Mouse (Mus musculus) forebrain, embryonic 10.5 days (tissue): ENCODE measurements around the gene Fads2. TPM values are rescaled to one million over a fixed set of nuclear protein-coding genes. Genes with fewer than 3 reads are reported as not detected.
"Not testable (repeated sequence)": the region's sequence is repeated elsewhere in the genome, so short reads cannot be mapped to it uniquely, and the experiment has no call there.

ENCODE experiments used
- DNase-seq: peaks from one replicate; pipeline ENCODE4 v3.0.0-alpha.2; 2017; ENCODE audit warnings: low spot score; ENCODE audit errors: extremely low spot score
- H3K27ac ChIP-seq: fragments of 300-500 bp; sonication (generic); 2 replicates; pipeline ENCODE4 v1.5.1; 2016; ENCODE audit warnings: mild to moderate bottlenecking
- H3K27me3 ChIP-seq: fragments of 300-500 bp; sonication (generic); 2 replicates; pipeline ENCODE4 v1.6.1; 2016; ENCODE audit warnings: mild to moderate bottlenecking; ENCODE audit not compliant: poor library complexity, severe bottlenecking
- H3K36me3 ChIP-seq: fragments of 300-500 bp; sonication (generic); replicated peaks from 2 replicates; pipeline ENCODE4 v1.6.1; 2016; ENCODE audit warnings: mild to moderate bottlenecking, moderate library complexity
- H3K4me1 ChIP-seq: fragments of 300-500 bp; sonication (generic); 2 replicates; pipeline ENCODE4 v1.6.1; 2016
- H3K4me3 ChIP-seq: fragments of 300-500 bp; sonication (generic); 2 replicates; pipeline ENCODE4 v1.5.1; 2016; ENCODE audit warnings: mild to moderate bottlenecking, moderate library complexity
- H3K9me3 ChIP-seq: fragments of 300-500 bp; sonication (generic); 2 replicates; pipeline ENCODE4 v1.6.1; 2016; ENCODE audit warnings: mild to moderate bottlenecking, moderate library complexity
- WGBS: fragments of 180-500 bp; shearing (Covaris S2); methylation state at CpG from one replicate; pipeline ENCODE4 v1.1.7; 2016; 5-methylcytosine and 5-hydroxymethylcytosine counted together
- polyA plus RNA-seq: library from polyadenylated mRNA; unstranded; fragments of >200 nt; fragmentation: Nextera tagmentation; extraction: Ambion mirVana; gene quantifications from 2 replicates; pipeline ENCODE4 v1.2.1, GENCODE M21; 2016

Gene Fads2
- polyA plus RNA-seq, result 188 and 201 TPM in 2 replicates

DNA sequence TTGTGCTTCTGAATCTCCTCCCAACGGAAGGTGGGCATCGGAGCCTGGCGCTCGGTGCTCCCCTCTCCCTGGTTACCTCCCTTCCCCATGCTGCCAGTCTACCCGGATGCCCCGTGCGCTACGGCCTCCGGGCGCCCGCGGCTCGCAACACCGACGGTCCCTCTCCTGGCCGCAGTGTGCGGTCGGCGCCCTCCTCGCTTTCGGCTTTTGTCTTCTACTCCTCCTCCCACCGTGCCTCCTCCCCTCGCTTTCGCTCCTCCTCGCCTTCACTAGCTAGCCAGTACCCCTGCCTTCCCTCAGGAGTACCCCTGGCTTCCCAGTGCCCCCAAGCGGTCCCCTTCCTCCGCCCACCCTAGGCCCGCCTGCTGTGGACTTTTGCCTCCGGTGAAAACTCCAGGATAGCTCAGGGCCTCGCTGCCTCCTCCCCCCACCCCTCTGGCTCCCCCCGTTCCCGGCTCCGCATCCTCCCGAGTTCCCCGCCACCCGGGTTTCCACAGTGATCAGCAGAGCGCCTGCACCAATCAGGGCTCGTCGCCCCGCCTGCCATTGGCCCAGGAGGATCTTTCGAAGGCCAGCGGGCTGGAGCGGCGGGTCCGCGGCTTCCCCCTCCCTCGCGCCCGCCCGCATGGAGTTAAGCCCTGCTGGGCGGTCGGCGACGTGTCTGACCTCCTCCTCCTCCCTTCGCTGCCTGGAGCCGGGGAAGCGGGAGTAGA is at the start of gene Fads2:
Fads2 (minus strand) TSS at position 406 of the 713 bp plus-strand sequence.
- under 1% methylated on average over 57 of the region's 57 CpGs for WGBS
- peaks cover 50% of the 10 kb centered on the region for H3K4me1 ChIP-seq

DNA sequence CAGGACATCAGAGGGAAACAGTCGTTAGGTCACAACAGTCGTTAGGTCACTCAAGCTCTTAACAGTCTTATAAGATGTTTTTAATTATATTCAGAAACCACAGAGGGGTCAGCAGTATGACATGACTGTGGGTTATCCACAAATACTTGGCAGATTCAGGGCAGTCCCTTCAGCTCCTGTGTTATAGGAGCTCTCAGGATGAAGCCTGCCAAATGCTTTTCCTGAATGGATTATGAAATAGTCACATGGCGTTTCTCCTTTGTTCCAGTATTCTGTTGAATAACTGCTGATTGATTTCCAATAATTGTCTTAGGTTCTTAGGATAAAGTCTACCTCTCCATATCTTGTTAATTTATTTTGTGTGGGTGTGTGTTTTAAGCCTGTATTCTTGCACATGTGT is 47.6 kb upstream of the Fads2 start:
- Histone ChIP-seq H3K4me1 (peaks cover 23% of the 10 kb centered on the region), H3K4me3 (no peak overlapping the region), H3K36me3 (no peaks in the 10 kb centered on the region), H3K27ac (no peak overlapping the region), H3K9me3 (peaks cover 6% of the 10 kb centered on the region; the same call in 1 of the 2 replicates), H3K27me3 (no peaks in the 10 kb centered on the region)
- 81% methylated on average over 3 of the region's 3 CpGs for WGBS
- no peak for DNase-seq

More for the DNA sequence above, at the start of gene Fads2:
- H3K4me3 ChIP-seq, result peak within 1 kb of the TSS; percentile 89
- peak within 1 kb of the TSS; percentile 99 for H3K27ac ChIP-seq
- no peaks in the 10 kb centered on the region for H3K27me3 ChIP-seq
- DNase-seq, result peak; percentile 99
- no peaks in the 10 kb centered on the region for H3K9me3 ChIP-seq
- H3K36me3 ChIP-seq, result peaks cover 32% of the 10 kb centered on the region

DNA sequence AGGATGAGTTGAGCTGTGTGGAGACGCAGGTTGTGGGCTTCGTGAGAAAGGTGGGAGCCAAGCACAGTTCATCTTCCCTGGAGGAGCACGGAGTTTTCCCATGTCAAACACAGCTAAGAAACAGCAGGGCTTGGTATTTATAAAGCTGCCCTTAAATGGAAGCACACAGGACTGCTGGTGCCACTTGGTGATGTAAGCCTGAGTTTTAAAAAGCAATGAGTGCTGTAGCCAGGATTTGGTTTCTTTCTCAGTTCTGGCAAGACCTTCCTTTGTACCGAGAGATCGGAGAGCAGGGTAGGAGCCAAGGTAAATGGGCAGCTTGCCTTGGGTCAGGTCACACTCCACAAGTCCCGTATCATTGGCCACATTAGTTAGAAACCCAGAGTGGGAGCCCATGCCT is 47.0 kb upstream of the Fads2 start:
- Histone ChIP-seq H3K4me3 (no peak overlapping the region), H3K4me1 (peaks cover 30% of the 10 kb centered on the region), H3K27me3 (no peaks in the 10 kb centered on the region), H3K9me3 (peaks cover 6% of the 10 kb centered on the region; the same call in 1 of the 2 replicates), H3K36me3 (no peaks in the 10 kb centered on the region), H3K27ac (no peak overlapping the region)
- WGBS, result 90% methylated on average over 6 of the region's 6 CpGs
- DNase-seq, result no peak

GRCm38 (mm10) chr19:10144464-10144863 is 42.9 kb upstream of the Fads2 start:
- Histone ChIP-seq H3K9me3 (no peaks in the 10 kb centered on the region), H3K4me1 (peaks cover 35% of the 10 kb centered on the region), H3K36me3 (no peaks in the 10 kb centered on the region), H3K4me3 (no peak overlapping the region), H3K27me3 (no peaks in the 10 kb centered on the region), H3K27ac (peak overlapping the region; percentile 58; the same call in 1 of the 2 replicates)
- WGBS, result 55% methylated on average over 4 of the region's 4 CpGs
- DNase-seq, result no peak

- H3K27ac ChIP-seq, result peak overlapping the region; percentile 58; the same call in 1 of the 2 replicates
- H3K4me1 ChIP-seq, result peaks cover 30% of the 10 kb centered on the region
- WGBS, result 35% methylated on average over 2 of the region's 2 CpGs
- no peaks in the 10 kb centered on the region for H3K27me3 ChIP-seq
- no peaks in the 10 kb centered on the region for H3K36me3 ChIP-seq
- no peaks in the 10 kb centered on the region for H3K9me3 ChIP-seq
- DNase-seq, result no peak
- no peak overlapping the region for H3K4me3 ChIP-seq
These were observed 42.1 kb upstream of the Fads2 start for GRCm38 (mm10) chr19:10143667-10144066.

- no peak for DNase-seq
- 91% methylated on average over 6 of the region's 6 CpGs for WGBS
- Histone ChIP-seq H3K27ac (no peak overlapping the region), H3K27me3 (no peaks in the 10 kb centered on the region), H3K4me1 (peaks cover 18% of the 10 kb centered on the region), H3K4me3 (no peak overlapping the region), H3K9me3 (no peaks in the 10 kb centered on the region), H3K36me3 (no peaks in the 10 kb centered on the region)
These were observed 38.2 kb upstream of the Fads2 start for GRCm38 (mm10) chr19:10139736-10140135.

DNA sequence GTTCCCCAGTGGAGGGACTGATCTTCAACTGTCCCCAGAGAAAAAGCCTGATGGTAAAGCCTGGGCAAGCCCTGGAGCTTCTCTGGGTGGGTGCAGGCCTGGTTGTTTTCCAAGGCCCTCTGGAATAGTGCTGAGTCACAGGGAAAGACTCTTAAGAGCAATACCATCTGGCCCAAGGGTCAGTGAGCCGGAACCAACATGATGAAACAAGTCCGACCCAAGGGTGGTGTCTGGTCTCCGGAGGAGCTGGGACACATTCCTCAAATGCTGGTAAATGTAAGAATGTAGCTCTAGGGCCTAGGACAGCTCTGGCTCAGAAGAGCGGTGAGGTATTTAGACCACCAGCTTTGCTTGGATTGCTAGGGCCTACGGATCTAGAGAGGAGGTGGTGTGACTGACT is 35.9 kb upstream of the Fads2 start:
- 78% methylated on average over 5 of the region's 5 CpGs for WGBS
- H3K36me3 ChIP-seq, result no peaks in the 10 kb centered on the region
- no peak for DNase-seq

DNA sequence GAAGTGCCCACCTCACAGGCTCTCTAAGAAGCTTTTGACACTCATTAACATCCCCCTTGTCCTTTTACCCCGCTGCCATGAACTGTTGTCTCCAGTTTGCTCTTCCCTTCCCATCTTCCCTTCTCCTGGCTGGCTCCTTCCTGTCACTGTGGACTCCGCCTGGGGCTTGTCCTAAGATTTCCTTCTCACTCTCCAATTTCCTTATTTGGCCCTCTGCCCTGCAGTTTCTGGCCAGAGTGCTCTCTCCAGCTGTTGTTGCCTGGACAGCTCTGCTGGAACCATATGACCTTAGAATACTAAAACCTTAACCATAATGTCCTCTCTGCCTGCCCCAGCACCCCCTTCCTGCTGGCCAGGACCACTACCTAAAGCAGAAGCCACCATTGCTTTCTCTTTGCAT is 33.1 kb upstream of the Fads2 start:
- H3K27me3 ChIP-seq, result no peaks in the 10 kb centered on the region
- no peak overlapping the region for H3K27ac ChIP-seq
- WGBS, result 61% methylated on average over 2 of the region's 2 CpGs
- no peak overlapping the region for H3K4me3 ChIP-seq
- no peaks in the 10 kb centered on the region for H3K4me1 ChIP-seq
- H3K9me3 ChIP-seq, result no peaks in the 10 kb centered on the region
- peak; percentile 9 for DNase-seq
- no peaks in the 10 kb centered on the region for H3K36me3 ChIP-seq

More for the DNA sequence above, 35.9 kb upstream of the Fads2 start:
- Histone ChIP-seq H3K4me1 (no peaks in the 10 kb centered on the region), H3K27me3 (no peaks in the 10 kb centered on the region), H3K9me3 (no peaks in the 10 kb centered on the region), H3K4me3 (no peak overlapping the region), H3K27ac (no peak overlapping the region)

DNA sequence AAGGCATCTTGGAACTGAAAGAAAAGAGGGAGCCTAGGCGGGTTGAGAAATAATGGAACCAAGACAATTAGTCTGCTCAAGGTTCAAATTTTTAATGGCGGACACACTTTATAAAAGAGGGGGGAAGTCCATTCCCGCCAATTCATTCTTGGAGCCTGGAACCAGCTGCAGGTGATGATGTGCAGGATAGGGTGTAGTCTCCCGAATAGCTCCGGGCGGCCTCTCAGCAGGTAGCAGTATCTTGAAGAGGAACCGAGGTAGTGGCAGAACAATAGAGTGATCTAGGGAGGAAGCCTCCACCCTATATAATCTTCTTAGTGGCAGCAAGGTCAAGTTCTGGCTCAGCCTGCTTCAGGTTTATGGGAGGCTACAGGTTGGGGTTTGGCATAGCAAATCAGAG is 28.0 kb upstream of the Fads2 start:
- not testable (repeated sequence) for H3K4me1 ChIP-seq, H3K27me3 ChIP-seq, H3K4me3 ChIP-seq, H3K27ac ChIP-seq, H3K9me3 ChIP-seq, H3K36me3 ChIP-seq
- 67% methylated on average over 7 of the region's 7 CpGs for WGBS
- peak; percentile 5 for DNase-seq

DNA sequence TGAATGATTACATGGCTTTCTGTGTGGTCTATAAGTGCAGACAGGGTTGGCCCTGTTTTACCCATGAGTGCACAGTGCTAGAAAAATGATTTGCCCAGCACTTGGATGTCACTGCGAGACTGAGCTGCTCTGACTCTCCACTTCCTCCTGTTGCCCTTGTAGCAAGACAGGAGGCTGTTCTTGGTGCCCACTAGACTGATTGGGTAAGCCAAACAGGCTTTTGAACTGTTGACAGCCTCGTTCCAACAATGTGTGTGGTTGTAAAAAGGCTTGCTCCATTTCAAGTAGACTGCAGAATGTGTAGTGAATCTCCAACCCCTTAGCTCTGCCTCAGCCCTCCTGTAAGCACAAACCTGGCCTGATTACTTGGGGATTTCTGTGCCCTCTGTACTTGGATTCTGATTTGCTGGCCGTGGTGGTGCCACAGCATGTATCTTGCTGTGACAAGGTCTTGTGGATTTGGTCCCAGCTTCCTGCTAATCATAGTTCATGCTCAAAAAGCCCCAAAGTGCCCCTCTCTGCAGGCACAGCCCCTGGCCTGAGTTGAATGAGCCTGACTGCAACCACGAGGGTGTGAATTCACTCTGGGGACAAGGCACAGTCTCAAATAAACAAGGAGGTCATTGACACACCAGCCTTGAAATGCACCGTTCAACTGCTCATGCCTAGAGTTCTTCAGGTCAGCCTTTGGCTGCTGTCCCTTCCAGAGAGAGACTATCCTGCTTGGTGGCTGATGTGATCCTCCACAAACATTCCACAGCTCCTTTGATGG is 25.1 kb upstream of the Fads2 start:
- 69% methylated on average over 5 of the region's 5 CpGs for WGBS
- Histone ChIP-seq H3K4me1 (no peaks in the 10 kb centered on the region), H3K4me3 (no peak overlapping the region), H3K36me3 (no peaks in the 10 kb centered on the region), H3K27ac (no peak overlapping the region), H3K27me3 (no peaks in the 10 kb centered on the region), H3K9me3 (no peaks in the 10 kb centered on the region)
- no peak for DNase-seq

DNA sequence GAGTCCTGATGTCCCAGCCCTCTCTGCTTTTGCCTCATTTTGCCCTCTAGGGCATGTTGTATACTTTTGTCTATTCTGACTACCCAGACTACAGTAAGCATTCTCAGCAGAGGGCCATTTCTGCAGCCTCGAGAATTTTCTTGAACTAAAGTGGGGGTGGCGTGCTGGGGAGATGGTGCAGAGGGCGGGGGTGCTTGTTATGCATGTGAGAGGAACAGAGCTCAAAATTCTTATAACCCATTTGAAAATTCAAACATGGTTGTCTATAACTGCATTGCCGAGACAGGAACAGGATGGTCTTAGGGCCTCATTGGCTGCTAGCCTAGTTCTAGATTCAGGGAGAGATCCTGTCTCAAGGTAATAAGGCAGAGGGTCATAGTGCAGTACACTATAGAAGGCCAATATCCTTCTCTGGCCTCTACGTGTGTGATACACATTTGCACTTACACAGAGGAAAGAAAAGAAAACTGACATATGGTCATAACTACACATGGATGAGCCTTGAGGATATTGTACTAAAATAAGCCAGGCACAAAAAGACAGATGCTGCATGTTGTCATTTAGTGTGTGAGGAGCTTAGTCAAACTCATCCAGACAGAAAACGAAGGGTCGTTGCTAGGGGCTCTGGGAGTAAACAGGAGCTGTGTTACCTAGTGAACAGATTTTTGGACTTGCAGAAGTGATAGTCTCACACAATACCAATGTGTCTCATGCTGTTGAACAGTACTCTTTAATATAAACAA is 22.5 kb upstream of the Fads2 start:
- WGBS, result 84% methylated on average over 7 of the region's 7 CpGs
- no peak for DNase-seq
- no peak overlapping the region for H3K27ac ChIP-seq

GRCm38 (mm10) chr19:10122021-10122631 is 20.6 kb upstream of the Fads2 start:
- Histone ChIP-seq H3K9me3 (peaks cover 7% of the 10 kb centered on the region; the same call in 1 of the 2 replicates), H3K27ac (no peak overlapping the region), H3K36me3 (no peaks in the 10 kb centered on the region), H3K4me1 (peaks cover 2% of the 10 kb centered on the region), H3K4me3 (no peak overlapping the region), H3K27me3 (no peaks in the 10 kb centered on the region)
- DNase-seq, result no peak
- 82% methylated on average over 5 of the region's 5 CpGs for WGBS

More for the DNA sequence above, 22.5 kb upstream of the Fads2 start:
- no peak overlapping the region for H3K4me3 ChIP-seq
- peaks cover 7% of the 10 kb centered on the region; the same call in 1 of the 2 replicates for H3K9me3 ChIP-seq
- no peaks in the 10 kb centered on the region for H3K27me3 ChIP-seq
- H3K36me3 ChIP-seq, result no peaks in the 10 kb centered on the region
- no peaks in the 10 kb centered on the region for H3K4me1 ChIP-seq
